Mouse (Mus musculus): ENCODE data around the gene Sfr1.

Gene Sfr1

DNA sequence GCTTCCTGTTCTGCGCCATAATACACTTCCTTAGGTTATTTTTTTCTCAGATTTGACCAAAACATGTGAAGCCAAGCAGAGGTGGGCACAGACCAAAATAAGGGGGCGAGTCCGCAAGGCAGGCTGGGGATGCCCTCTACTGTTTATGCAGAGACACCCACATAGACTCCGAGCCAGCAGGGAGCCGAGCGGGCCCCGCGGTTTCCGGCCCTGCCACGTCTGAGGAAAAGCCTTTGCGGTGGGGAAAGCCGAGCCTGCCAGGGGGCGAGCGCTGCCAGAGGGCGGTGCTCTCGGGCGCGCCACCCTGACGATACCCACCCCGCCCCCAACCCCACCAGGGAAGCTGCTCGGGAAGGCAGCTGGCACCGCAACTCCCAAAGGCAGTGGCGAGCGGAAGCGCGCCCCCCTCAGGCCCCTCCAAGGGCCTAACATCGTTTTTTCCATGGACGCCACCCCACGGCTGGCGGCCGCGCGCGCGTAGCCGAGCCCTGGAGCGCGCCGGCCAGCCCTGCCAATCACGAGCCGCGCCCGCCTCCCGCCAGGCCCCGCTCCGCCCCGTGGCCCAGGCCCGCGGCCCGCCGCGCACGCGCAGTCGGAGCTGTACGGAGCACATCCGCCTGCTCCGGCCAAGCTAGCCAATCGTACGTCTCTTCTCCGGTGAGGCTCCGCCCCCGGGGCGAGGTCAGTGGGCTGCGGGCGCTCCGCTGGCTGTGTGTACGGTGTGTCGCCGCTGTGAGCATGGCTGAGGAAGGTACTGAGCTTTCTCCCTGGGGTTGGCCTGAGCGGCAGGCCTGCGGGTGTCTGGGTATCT is at the start of gene Sfr1:
Sfr1 (plus strand) TSS at position 612 of the 811 bp plus-strand sequence.
- peak; percentile 97 for DNase-seq (ENCODE audit: low read depth, low spot score)

DNA sequence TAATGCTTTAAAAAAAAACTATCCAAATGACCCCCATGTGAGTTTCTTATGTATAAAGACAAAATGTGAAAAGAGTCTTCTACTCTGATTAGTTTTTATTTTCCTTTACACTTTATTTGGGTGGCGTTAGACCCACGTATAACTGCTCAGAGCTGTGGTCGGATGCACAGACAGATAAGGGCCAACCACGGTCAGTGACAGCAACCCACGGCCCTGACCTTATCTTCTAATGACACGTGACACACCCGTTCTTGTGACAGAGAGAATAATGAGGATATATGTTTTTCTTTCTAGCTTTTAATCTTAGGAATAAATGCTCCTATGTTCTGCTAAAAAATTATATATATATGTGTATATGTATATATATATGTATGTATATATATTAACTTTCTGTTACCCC is 41.9 kb upstream of the Sfr1 start:
- no peak for DNase-seq (ENCODE audit: low read depth, low spot score)

DNA sequence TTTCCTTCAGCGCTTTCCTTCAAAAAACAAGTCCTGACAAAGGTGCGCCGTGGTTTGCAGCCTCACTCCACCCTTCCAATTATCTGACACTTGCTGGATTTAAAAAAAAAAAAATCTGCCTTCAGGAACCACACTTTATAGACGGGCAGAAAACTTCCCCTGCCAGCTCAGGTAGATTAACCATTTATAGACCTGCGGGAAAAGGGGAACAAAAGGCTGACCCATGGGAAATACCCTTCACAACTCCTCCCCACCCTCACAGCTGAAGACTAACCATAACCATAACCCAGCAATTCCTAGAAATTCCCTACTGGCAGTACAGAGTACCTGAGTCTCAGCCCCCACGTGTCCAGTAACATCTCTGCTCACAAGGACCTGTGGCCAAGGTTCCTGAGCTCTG is 39.5 kb upstream of the Sfr1 start, which contains the start of gene Col17a1:
Col17a1 (minus strand) TSS at position 101 of the 400 bp plus-strand sequence.
- DNase-seq (ENCODE audit: low read depth, low spot score): no peak

- no peak for DNase-seq (ENCODE audit: low read depth, low spot score)
These were observed 35.8 kb upstream of the Sfr1 start for GRCm38 (mm10) chr19:47695725-47696124.

DNA sequence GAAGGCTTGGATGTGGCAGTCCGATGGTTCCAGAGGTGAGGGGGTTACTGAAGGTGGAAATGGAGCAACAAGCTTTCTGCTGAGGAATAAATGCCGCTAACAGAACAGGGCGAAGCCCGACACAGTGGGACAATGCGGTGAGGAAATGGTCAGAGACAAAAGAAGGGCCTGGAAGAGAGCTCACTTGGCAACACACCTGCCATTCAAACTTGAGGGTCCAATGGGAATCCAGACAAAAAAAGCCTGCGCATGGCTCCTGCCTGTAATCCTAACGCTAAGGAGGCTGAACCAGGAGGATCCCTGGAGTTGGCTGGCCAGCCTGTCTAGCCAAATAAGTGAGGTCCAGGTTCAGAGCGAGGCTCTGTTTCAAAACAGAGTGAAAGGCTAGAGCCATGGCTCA is 35.1 kb upstream of the Sfr1 start:
- DNase-seq (ENCODE audit: low read depth, low spot score): no peak

- no peak for DNase-seq (ENCODE audit: low read depth, low spot score)
These were observed 34.4 kb upstream of the Sfr1 start for GRCm38 (mm10) chr19:47697067-47697466.

- no peak for DNase-seq (ENCODE audit: low read depth, low spot score)
These were observed 33.2 kb upstream of the Sfr1 start for GRCm38 (mm10) chr19:47698266-47698665.

DNA sequence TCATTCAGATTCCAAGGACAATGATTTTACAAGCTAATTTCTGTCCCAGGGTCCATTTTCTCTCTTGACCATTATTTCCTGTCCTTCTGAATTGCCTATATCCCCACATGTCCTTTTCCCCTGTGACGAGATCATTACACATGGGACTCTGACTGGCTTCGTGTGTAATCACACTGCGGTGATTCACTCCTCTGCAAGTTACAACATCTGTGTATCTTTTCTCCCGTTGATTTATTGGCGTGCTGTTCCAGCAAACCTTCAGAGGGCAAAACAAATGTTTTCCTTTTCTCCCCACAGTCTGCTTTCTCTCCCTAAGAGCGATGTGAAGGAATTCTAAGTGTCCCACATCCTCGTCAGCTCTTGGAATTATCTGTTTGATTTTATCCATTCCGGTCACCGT is 31.7 kb upstream of the Sfr1 start:
- DNase-seq (ENCODE audit: low read depth, low spot score): no peak

DNA sequence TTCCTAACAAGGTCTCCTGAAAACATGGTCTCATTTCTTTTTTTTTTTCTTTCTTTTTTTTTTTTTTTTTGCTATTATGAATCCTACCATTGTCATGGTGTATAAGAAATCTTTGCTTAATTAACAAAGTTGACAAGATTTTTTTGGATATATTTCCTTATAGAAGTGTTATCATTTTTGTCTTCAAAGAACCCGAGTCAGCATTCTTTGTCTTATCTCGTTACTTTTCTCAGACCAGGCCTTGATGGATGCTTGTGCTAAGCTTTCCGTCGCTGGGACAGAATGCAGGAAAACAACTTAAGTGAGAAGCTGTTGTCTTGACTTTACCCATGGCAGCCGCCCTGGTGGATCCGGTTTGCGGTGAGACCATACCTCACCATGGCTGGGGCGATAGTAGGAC is 31.0 kb upstream of the Sfr1 start:
- DNase-seq (ENCODE audit: low read depth, low spot score): no peak

GRCm38 (mm10) chr19:47705080-47705771 is 26.3 kb upstream of the Sfr1 start:
- DNase-seq (ENCODE audit: low read depth, low spot score): no peak

GRCm38 (mm10) chr19:47705772-47706309 is 25.6 kb upstream of the Sfr1 start:
- DNase-seq (ENCODE audit: low read depth, low spot score): no peak

GRCm38 (mm10) chr19:47710376-47710775 is 21.1 kb upstream of the Sfr1 start:
- DNase-seq (ENCODE audit: low read depth, low spot score): no peak

- DNase-seq (ENCODE audit: low read depth, low spot score): no peak
These were observed 18.0 kb upstream of the Sfr1 start for GRCm38 (mm10) chr19:47713457-47713856.

DNA sequence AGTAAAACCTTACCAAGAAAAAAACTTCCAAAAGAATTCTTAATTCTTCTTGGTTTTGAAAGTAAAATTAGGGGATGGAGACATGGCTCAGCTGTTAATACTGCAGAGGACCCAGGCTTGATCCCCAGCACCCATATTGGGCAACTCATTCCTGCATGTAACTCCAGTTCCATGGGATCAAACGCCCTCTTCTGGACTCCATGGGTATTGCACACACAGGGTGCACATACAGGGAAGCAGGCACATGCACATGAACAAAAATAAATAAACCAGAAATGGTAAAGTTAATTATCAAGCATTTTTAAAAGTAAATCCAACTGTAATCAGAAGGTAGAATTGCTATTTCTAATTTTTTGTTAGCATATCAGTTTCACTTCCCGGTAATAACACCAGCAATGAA is 15.3 kb upstream of the Sfr1 start:
- DNase-seq (ENCODE audit: low read depth, low spot score): no peak

DNA sequence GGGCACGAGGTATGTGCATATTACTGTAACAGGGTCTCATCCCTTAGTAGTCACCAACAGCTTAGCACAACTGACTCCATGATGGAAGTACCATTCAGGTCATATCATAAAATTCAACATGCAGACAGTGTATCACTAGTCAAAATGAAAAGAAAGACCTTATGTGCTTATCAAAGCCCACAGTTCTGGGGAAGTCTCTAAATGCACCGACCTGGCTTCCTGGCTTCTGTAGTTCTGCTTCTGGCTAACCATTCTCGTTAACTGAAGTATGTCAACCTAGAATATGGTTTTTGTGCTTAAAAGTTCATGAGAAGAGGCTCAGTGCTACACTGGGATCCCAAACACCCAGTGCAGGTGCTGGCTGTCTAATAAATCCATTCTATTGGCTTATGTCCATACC is 12.3 kb upstream of the Sfr1 start:
- no peak for DNase-seq (ENCODE audit: low read depth, low spot score)

DNA sequence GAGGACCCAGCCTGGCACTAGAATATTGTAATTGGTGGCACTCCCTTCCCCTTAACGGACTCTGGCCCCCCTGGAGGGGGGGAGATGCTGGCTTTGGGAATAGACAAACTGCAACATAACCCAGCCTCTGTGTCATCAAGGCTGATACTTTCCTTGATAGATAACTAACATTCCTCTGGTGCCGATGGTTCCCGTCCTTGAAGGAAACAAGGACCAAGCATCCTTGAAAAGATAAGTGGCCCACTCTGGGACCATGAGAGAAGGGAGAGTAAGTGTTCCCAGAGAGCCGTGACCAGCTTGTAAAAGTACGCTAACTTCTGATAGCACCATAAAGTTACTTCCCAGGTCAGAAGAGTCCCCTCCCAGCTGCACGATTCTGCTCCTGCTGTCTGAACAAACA is 9.0 kb upstream of the Sfr1 start:
- no peak for DNase-seq (ENCODE audit: low read depth, low spot score)

- no peak for DNase-seq (ENCODE audit: low read depth, low spot score)
These were observed 6.6 kb upstream of the Sfr1 start for GRCm38 (mm10) chr19:47724903-47725302.

GRCm38 (mm10) chr19:47725643-47726140 is 5.8 kb upstream of the Sfr1 start:
- no peak for DNase-seq (ENCODE audit: low read depth, low spot score)

DNA sequence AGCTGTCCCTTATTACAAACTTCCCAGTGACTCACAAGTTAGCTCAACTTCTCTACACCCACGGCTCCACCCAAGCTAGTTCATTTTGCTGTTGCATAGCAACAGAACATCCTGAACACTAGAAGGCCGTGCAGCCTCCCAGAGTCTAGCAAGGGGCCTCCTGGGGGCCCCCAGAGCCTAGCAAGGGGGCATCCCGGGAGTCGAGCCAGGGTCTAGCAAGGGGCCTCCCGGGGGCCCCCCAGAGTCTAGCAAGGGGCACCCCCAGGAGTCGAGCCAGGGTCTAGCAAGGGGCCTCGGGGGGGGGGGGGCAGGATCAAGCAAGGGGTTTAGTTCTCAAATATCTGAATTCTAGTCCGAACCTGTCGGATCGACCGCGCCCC is 801 bp upstream of the Sfr1 start:
- DNase-seq (ENCODE audit: low read depth, low spot score): peak; percentile 77

DNA sequence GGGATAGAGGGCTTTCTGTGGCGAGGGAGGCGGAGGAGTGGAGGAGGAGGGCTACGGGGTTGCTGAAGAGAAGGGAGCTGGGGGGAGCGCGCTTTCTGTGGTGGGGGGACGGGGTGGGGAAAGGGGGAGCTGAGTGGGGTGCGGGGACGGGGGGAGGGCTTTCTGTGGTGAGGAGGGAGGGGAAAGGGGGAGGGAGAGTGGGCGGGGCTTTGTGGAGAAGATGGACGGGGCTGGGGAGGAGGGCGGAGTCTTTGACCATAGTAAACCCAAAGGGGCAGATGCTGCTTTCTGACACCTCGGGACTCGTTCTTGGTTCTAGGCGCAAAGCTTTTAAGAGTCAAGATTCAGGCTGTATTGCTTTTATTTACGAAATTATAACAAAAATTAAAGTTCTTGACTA is 449 bp downstream of the Sfr1 start:
- peak; percentile 61 for DNase-seq (ENCODE audit: low read depth, low spot score)

GRCm38 (mm10) chr19:47747072-47747471 is 15.6 kb downstream of the Sfr1 start:
- DNase-seq (ENCODE audit: low read depth, low spot score): no peak

- no peak for DNase-seq (ENCODE audit: low read depth, low spot score)
These were observed 17.5 kb downstream of the Sfr1 start for GRCm38 (mm10) chr19:47748950-47749349.

- no peak for DNase-seq (ENCODE audit: low read depth, low spot score)
These were observed 18.9 kb downstream of the Sfr1 start for GRCm38 (mm10) chr19:47750391-47750790.

Data from forelimb bud, embryonic 11.5 days (tissue).